Comparison of ENCODE assay signal across 22 mouse cellular contexts in the genomic region with DNA sequence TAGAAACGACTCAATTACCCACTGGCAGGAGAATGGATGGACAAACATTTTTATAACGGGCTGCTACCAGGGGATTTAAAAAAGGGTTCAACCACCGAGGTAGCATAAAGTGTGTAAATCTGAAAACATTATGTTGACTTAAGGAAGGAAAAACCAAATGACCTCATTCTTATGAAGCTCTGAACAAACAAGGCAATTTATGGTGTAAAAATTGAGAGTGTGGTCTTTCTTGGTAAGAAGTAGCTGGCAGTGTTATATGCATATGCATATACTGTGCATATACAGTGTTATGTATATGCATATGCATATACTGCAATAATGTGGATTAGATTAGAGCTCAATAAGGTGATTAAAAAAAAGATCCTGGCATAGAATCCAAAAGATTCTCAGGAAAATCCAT. TPM values are rescaled to one million over a fixed set of nuclear protein-coding genes. Genes with fewer than 3 reads are reported as not detected.
"Had no signal": no experiment of that assay in that cellular context is flagged by ENCODE, and none has a peak within 500 bp of the region (broad histone marks: within the 10 kb centered on the region; RNA-seq: fewer than 3 reads in every experiment).

No protein-coding gene starts in this region.

- H3K27me3 ChIP-seq: neural tube, embryonic 12.5 days; neural tube, embryonic 13.5 days; neural tube, embryonic 15.5 days; stomach, embryonic 15.5 days had no signal

- H3K4me1 ChIP-seq: neural tube, embryonic 12.5 days; neural tube, embryonic 13.5 days; stomach, embryonic 15.5 days had no signal

- H3K9me3 ChIP-seq: neural tube, embryonic 12.5 days; neural tube, embryonic 13.5 days; neural tube, embryonic 15.5 days; stomach, embryonic 15.5 days had no signal

- H3K27ac ChIP-seq: neural tube, embryonic 12.5 days; neural tube, embryonic 13.5 days; neural tube, embryonic 15.5 days; stomach, embryonic 15.5 days; stomach, postnatal 0 days had no signal

- DNase-seq: right cerebral cortex, adult 18-20 months; right cerebral cortex, postnatal 14 days; right cerebral cortex, postnatal 25 days; right cerebral cortex, postnatal 4 days; spleen, adult 18-20 months; thymus, adult 18-20 months; thymus, adult 2 months; thymus, postnatal 14 days; thymus, postnatal 25 days; thymus, postnatal 36 days; thymus, postnatal 4 days had no signal

- H3K9ac ChIP-seq: neural tube, embryonic 12.5 days; neural tube, embryonic 13.5 days; neural tube, embryonic 15.5 days; stomach, embryonic 15.5 days had no signal

- H3K4me2 ChIP-seq: neural tube, embryonic 12.5 days; neural tube, embryonic 13.5 days; neural tube, embryonic 15.5 days; stomach, embryonic 15.5 days had no signal

- H3K4me3 ChIP-seq: neural tube, embryonic 12.5 days; neural tube, embryonic 13.5 days; neural tube, embryonic 15.5 days; stomach, embryonic 15.5 days had no signal

- H3K36me3 ChIP-seq: neural tube, embryonic 12.5 days; neural tube, embryonic 13.5 days; neural tube, embryonic 15.5 days; stomach, embryonic 15.5 days had no signal

RNA-seq across cellular contexts. Expression of a gene that starts 19.7 kb away (rescaled TPM):
- total RNA-seq: neutrophil, adult 5-6 weeks had no signal
- polyA plus RNA-seq: neural tube, embryonic 13.5 days; small intestine, adult 2 months; spleen, adult 2 months; stomach, embryonic 14.5 days; stomach, embryonic 15.5 days; testis, adult 2 months; thymus, postnatal 0 days had no signal

RNA-seq across cellular contexts. Expression of a gene that starts 48.7 kb away (rescaled TPM):
- total RNA-seq: neutrophil, adult 5-6 weeks had no signal
- polyA plus RNA-seq: neural tube, embryonic 12.5 days; small intestine, adult 2 months had no signal
